Mouse (Mus musculus): Measurements from ENCODE around the gene Uqcrc1. TPM values are rescaled to one million over a fixed set of nuclear protein-coding genes. Genes with fewer than 3 reads are reported as not detected.
A peak's percentile ranks its signal among the peaks of the same experiment; 100 is the strongest.

Gene Uqcrc1
- polyA plus RNA-seq, 1 experiment from 2014 or later = 662 TPM

DNA sequence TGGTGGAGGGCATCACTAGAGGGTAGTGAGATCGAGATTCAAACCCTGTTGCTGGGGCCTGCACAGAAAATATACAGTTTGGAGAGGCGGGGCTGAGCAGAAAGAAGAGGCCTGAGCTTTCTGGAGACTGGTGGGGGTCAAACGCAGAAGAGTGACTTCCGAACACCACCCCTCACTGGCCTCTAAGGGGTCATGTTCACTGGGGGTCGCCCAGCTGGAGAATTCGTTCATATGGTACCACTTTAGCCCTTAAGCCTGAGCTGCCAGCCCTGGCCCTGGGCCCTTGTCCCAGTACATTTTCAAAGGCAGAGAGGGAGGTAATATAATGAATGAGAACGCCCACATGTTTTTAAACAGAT lies 54.0 kb downstream of the Uqcrc1 start:
- no peak overlapping the region for H3K4me3 ChIP-seq (replicated peaks; ENCODE audit: low read depth, low read length)
- H3K9me3 ChIP-seq (replicated peaks; ENCODE audit: low read length) = no peaks in the 10 kb centered on the region
- WGBS = 62% methylated on average over 7 of the region's 7 CpGs
- H3K36me3 ChIP-seq (ENCODE audit: insufficient read depth, low read length) = no peaks in the 10 kb centered on the region
- ATAC-seq (replicated peaks; ENCODE audit: low FRiP score, low read depth) (no peak), DNase-seq (ENCODE audit: low spot score) (no peak)
- TF ChIP-seq CTCF (IDR thresholded peaks at IDR 0.05; ENCODE audit: low read depth) = no peak
- H3K4me1 ChIP-seq (replicated peaks; ENCODE audit: insufficient read depth, low read length) = peaks cover 19% of the 10 kb centered on the region; the same call in 1 of the 2 replicates
- peak overlapping the region; percentile 93; the same call in 1 of the 2 replicates for H3K27ac ChIP-seq
- H3K27me3 ChIP-seq (ENCODE audit: insufficient read depth, low read length) = no peaks in the 10 kb centered on the region
- no peak overlapping the region for H3K4me2 ChIP-seq (ENCODE audit: low read length)
- H3K9ac ChIP-seq (ENCODE audit: low read depth, low read length) = no peak overlapping the region

DNA sequence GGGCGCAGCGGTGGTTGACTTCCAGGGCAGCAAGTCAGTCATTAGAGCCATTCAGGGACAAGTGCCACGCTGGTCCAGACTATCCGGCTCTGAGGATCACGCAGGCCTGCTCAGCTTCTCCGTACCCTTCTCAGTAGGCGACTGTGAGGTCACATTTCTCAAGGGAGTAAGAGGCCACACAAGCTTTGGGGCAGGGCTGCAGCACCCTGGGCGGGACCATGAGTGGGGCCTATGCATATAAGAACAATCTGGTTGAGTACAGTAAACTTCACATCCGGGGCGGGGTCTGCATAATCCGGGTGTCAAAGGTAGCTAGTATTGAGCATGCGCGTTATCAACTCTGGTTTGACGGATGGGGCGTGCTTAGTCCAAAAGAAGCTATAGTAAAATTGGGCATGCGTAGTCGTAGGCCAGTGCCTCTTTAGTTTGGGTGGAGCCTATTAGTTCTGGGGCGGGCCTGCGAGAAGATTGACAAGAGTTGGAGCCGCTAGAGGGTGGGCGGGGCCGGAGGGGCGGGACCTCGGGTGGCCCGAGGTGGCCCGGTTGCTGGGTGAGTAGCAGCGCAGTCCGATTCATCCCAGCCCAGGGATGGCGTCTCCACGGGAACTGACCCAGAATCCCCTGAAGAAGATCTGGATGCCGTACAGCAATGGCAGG lies 55.1 kb downstream of the Uqcrc1 start, which contains the start of gene Pfkfb4:
Gene Pfkfb4, plus strand, starts transcription at position 351 of the 657 bp plus-strand sequence.
- H3K9ac ChIP-seq (ENCODE audit: low read depth, low read length) = peak within 1 kb of the TSS; percentile 62
- peak; percentile 93 for ATAC-seq (replicated peaks; ENCODE audit: low FRiP score, low read depth)
- H3K4me3 ChIP-seq (replicated peaks; ENCODE audit: low read depth, low read length) = peak within 1 kb of the TSS; percentile 54
- no peaks in the 10 kb centered on the region for H3K36me3 ChIP-seq (ENCODE audit: insufficient read depth, low read length)
- peak; percentile 100 for DNase-seq (ENCODE audit: low spot score)
- no peaks in the 10 kb centered on the region for H3K9me3 ChIP-seq (replicated peaks; ENCODE audit: low read length)
- H3K4me1 ChIP-seq (replicated peaks; ENCODE audit: insufficient read depth, low read length) = peaks cover 19% of the 10 kb centered on the region; the same call in 1 of the 2 replicates
- peak within 1 kb of the TSS; percentile 88 for H3K4me2 ChIP-seq (ENCODE audit: low read length)
- TF ChIP-seq CTCF (IDR thresholded peaks at IDR 0.05; ENCODE audit: low read depth) = peak; percentile 5; the same call in 1 of the 2 replicates
- peak within 1 kb of the TSS; percentile 93 for H3K27ac ChIP-seq
- H3K27me3 ChIP-seq (ENCODE audit: insufficient read depth, low read length) = no peaks in the 10 kb centered on the region
- WGBS = 2% methylated on average over 31 of the region's 31 CpGs

DNA sequence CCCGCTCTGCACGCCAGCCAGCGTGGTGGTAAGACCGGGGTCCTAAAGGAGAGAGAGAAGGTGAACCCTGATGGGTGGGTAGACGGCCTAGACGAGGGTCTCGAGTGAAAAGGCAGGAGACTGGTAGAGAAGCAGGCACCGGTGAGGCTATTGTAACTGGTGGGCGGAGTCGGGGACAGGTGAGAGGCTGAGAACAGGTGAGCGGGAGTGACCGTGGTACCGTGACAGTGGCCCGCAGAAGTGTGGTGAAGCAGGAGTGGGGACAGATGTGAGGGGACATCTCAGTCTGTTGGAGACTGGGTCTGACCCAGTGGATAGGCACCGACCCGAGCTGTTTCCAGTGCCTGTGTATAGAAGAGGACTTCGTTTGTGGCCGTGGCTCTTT lies 55.6 kb downstream of the Uqcrc1 start:
- Histone ChIP-seq H3K4me3 (replicated peaks; ENCODE audit: low read depth, low read length) (peak overlapping the region; percentile 54), H3K4me2 (ENCODE audit: low read length) (peak overlapping the region; percentile 88), H3K4me1 (replicated peaks; ENCODE audit: insufficient read depth, low read length) (peaks cover 19% of the 10 kb centered on the region; the same call in 1 of the 2 replicates), H3K27ac (peak overlapping the region; percentile 47; the same call in 1 of the 2 replicates), H3K9me3 (replicated peaks; ENCODE audit: low read length) (no peaks in the 10 kb centered on the region), H3K9ac (ENCODE audit: low read depth, low read length) (peak overlapping the region; percentile 58), H3K36me3 (ENCODE audit: insufficient read depth, low read length) (no peaks in the 10 kb centered on the region), H3K27me3 (ENCODE audit: insufficient read depth, low read length) (no peaks in the 10 kb centered on the region)
- ATAC-seq (replicated peaks; ENCODE audit: low FRiP score, low read depth) (no peak; the same call in 1 of the 2 replicates), DNase-seq (ENCODE audit: low spot score) (no peak)
- 9% methylated on average over 18 of the region's 18 CpGs for whole genome bisulfite sequencing
- no peak for TF ChIP-seq CTCF (IDR thresholded peaks at IDR 0.05; ENCODE audit: low read depth)

DNA sequence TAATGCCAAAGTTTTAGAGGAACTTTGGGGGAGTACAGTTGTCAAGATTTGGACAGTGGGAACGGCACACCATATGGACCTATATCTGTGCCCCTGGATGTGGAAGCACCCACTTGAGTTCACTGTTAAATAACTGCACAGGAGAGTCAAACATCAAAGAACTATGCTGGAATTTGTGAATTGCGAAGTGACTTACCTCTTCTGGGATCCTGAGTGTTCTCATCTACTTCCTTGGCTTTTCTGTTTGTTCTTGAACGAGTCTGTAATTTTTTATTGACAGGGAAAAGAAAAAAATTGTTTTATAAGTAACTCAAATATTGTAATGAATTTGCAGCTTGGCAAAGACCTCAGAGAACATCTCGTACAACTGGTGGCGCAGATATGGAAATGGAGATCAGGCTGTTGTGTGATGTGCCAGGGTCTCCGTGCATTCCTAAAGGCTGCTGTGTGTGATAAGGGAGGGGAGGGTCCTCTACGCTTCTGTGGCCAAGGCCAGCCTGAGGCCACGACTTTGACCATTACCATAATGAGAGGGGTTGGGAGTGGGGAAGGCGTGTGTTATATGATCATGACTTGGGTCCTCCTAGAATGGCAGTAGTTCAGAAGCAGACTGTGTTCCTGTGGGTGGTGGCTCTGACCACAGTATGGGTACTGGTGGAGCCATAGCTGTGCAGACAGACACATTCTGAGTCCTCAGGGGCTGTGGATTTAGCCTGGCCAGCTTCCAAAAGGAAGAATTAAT lies 56.4 kb downstream of the Uqcrc1 start:
- Histone ChIP-seq H3K27ac (no peak overlapping the region), H3K9ac (ENCODE audit: low read depth, low read length) (no peak overlapping the region), H3K4me2 (ENCODE audit: low read length) (peak overlapping the region; percentile 88), H3K27me3 (ENCODE audit: insufficient read depth, low read length) (no peaks in the 10 kb centered on the region), H3K4me3 (replicated peaks; ENCODE audit: low read depth, low read length) (no peak overlapping the region), H3K9me3 (replicated peaks; ENCODE audit: low read length) (no peaks in the 10 kb centered on the region), H3K36me3 (ENCODE audit: insufficient read depth, low read length) (no peaks in the 10 kb centered on the region), H3K4me1 (replicated peaks; ENCODE audit: insufficient read depth, low read length) (peaks cover 19% of the 10 kb centered on the region; the same call in 1 of the 2 replicates)
- no peak for DNase-seq (ENCODE audit: low spot score)
- ATAC-seq (replicated peaks; ENCODE audit: low FRiP score, low read depth) = no peak
- 57% methylated on average over 9 of the region's 9 CpGs for WGBS
- TF ChIP-seq CTCF (IDR thresholded peaks at IDR 0.05; ENCODE audit: low read depth) = no peak

DNA sequence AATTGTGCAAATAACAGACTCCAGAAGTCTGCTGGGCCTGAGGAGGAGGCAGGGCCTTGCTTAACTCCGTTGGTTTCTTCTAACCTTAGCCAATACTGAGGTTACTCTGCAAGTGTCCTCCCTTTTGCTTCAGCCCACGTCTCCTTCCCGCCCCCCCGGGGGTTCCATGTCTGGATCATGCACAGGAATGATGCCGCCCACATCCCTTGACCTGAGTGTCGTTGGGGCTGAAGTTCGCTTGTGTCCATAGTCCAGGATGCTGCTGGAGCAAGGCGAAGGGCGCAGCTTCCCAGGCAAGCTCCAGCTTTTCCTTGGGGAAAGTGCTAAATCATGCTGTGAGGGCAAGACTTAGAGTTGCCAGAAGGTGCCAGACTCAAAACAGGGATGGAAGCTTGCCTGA lies 60.0 kb downstream of the Uqcrc1 start:
- Histone ChIP-seq H3K9me3 (replicated peaks; ENCODE audit: low read length) (no peaks in the 10 kb centered on the region), H3K4me3 (replicated peaks; ENCODE audit: low read depth, low read length) (no peak overlapping the region), H3K36me3 (ENCODE audit: insufficient read depth, low read length) (no peaks in the 10 kb centered on the region), H3K4me2 (ENCODE audit: low read length) (no peak overlapping the region), H3K4me1 (replicated peaks; ENCODE audit: insufficient read depth, low read length) (no peaks in the 10 kb centered on the region), H3K27me3 (ENCODE audit: insufficient read depth, low read length) (no peaks in the 10 kb centered on the region), H3K27ac (peak overlapping the region; percentile 57; the same call in 1 of the 2 replicates), H3K9ac (ENCODE audit: low read depth, low read length) (no peak overlapping the region)
- ATAC-seq (replicated peaks; ENCODE audit: low FRiP score, low read depth) (peak; percentile 8; the same call in 1 of the 2 replicates), DNase-seq (ENCODE audit: low spot score) (no peak)
- TF ChIP-seq CTCF (IDR thresholded peaks at IDR 0.05; ENCODE audit: low read depth) = no peak
- 54% methylated on average over 9 of the region's 9 CpGs for WGBS

DNA sequence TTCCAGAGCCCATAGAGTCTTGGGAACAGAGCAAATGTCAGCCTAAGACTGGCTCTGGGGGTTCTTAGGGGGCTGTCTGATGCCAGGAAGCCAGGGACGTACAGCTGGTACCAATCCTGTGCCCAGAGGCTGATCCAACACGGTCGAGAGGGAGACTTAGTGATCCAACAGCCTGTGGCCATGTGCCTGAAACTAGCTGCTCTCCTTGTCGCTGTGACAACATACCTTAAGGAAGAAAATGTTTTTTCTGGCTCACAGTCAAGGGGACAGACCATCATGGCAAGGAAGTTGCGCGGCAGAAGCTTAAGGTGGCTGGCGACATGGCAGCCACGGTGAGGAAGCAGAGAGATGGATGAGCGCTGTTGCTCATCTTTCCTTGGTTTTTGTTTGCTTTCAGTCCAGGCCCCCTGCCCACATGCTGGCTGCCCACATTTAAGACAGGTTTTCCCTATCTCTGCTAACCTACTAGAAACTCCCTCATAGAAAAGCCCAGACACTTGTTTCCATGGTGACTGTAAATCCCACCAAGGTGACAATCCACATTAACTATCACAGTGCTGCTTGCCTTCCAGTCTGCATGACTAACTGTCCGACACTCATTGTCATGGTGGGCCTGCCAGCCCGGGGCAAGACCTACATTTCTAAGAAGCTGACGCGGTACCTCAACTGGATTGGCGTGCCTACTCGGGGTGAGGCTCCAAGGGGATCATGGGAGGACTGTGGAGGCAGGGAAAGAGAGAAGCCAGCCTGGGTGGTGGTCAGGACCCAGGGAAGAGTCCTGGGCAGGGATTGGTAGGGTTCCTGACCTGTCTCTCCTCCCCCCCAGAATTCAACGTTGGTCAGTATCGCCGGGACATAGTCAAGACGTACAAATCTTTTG lies 62.1 kb downstream of the Uqcrc1 start:
- H3K4me1 ChIP-seq (replicated peaks; ENCODE audit: insufficient read depth, low read length) = no peaks in the 10 kb centered on the region
- no peaks in the 10 kb centered on the region for H3K36me3 ChIP-seq (ENCODE audit: insufficient read depth, low read length)
- no peak overlapping the region for H3K9ac ChIP-seq (ENCODE audit: low read depth, low read length)
- H3K27ac ChIP-seq = no peak overlapping the region
- 77% methylated on average over 19 of the region's 19 CpGs for WGBS
- H3K4me3 ChIP-seq (replicated peaks; ENCODE audit: low read depth, low read length) = no peak overlapping the region
- DNase-seq (ENCODE audit: low spot score) (no peak), ATAC-seq (replicated peaks; ENCODE audit: low FRiP score, low read depth) (no peak)
- H3K4me2 ChIP-seq (ENCODE audit: low read length) = no peak overlapping the region
- H3K9me3 ChIP-seq (replicated peaks; ENCODE audit: low read length) = no peaks in the 10 kb centered on the region
- TF ChIP-seq CTCF (IDR thresholded peaks at IDR 0.05; ENCODE audit: low read depth) = no peak
- H3K27me3 ChIP-seq (ENCODE audit: insufficient read depth, low read length) = no peaks in the 10 kb centered on the region

All from kidney, postnatal 0 days (tissue).